Mouse (Mus musculus) hindbrain, embryonic 16.5 days (tissue): Measurements from ENCODE around the gene Gnaq. TPM values are rescaled to one million over a fixed set of nuclear protein-coding genes. Genes with fewer than 3 reads are reported as not detected.

Source experiments
- ATAC-seq: fragments of 200-750 bp; cut with Nextera tagmentation; 2 replicates; pipeline ENCODE4 v1.8.0; 2017; ENCODE audit warnings: moderate TSS enrichment, moderate library complexity
- H3K27ac ChIP-seq: fragments of 300-500 bp; sonication (generic); 2 replicates; pipeline ENCODE4 v1.5.1; 2014; ENCODE audit warnings: low read depth, mild to moderate bottlenecking, control low read depth, low read length, moderate library complexity
- H3K27me3 ChIP-seq: fragments of 300-500 bp; sonication (generic); replicated peaks from 2 replicates; pipeline ENCODE4 v1.6.1; 2014; ENCODE audit warnings: low read length; ENCODE audit not compliant: control insufficient read depth, insufficient read depth
- H3K36me3 ChIP-seq: fragments of 300-500 bp; sonication (generic); 2 replicates; pipeline ENCODE4 v1.6.1; 2014; ENCODE audit warnings: mild to moderate bottlenecking, low read length, moderate library complexity, mixed read lengths; ENCODE audit not compliant: control insufficient read depth, insufficient read depth
- H3K4me1 ChIP-seq: fragments of 300-500 bp; sonication (generic); 2 replicates; pipeline ENCODE4 v1.6.1; 2014; ENCODE audit warnings: low read depth, low read length; ENCODE audit not compliant: control insufficient read depth, insufficient read depth
- H3K4me2 ChIP-seq: fragments of 300-500 bp; sonication (generic); 2 replicates; pipeline ENCODE4 v1.6.1; 2014; ENCODE audit warnings: mild to moderate bottlenecking, low read length, control low read depth, moderate library complexity
- H3K4me3 ChIP-seq: fragments of 300-500 bp; sonication (generic); 2 replicates; pipeline ENCODE4 v1.5.1; 2014; ENCODE audit warnings: mild to moderate bottlenecking, low read length, control low read depth, moderate library complexity
- H3K9ac ChIP-seq: fragments of 300-500 bp; sonication (generic); 2 replicates; pipeline ENCODE4 v1.6.1; 2014; ENCODE audit warnings: low read depth, mild to moderate bottlenecking, control low read depth, low read length, moderate library complexity
- H3K9me3 ChIP-seq: fragments of 300-500 bp; sonication (generic); 2 replicates; pipeline ENCODE4 v1.6.1; 2014; ENCODE audit warnings: mild to moderate bottlenecking, low read length, moderate library complexity; ENCODE audit not compliant: control insufficient read depth
- WGBS: fragments of 180-500 bp; shearing (Covaris S2); extraction: QIAGEN DNeasy Blood & Tissue Kit; methylation state at CpG from one replicate; pipeline ENCODE4 v1.1.7; 2014; 5-methylcytosine and 5-hydroxymethylcytosine counted together
- polyA plus RNA-seq: library from polyadenylated mRNA; unstranded; fragments of >200 nt; fragmentation: Nextera tagmentation; extraction: Ambion mirVana; gene quantifications from 2 replicates; pipeline ENCODE4 v1.2.1, GENCODE M21; 2015

The Gnaq gene
- polyA plus RNA-seq, 1 experiment from 2014 or later, result 104 TPM

DNA sequence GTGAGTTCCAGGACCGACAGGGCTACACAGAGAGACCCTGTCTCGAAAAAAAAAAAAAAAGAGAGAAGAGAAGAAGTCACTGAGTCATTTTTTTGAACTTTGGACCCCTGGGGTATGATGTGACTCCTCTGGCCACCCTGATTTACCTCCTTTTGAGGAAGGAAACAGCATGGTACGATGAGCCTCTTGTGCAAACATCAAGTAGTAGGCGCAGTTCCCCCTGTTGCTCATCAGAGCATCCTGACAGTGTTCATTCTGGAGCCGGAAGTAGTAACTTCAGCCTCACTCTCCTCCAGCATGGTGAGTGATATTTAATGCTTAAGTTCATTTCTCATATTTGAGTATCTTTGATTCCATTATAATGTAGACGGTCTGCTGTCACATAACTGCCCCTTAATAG lies 190.4 kb downstream of the Gnaq start:
- no peaks in the 10 kb centered on the region for H3K27me3 ChIP-seq
- ATAC-seq, result no peak
- H3K36me3 ChIP-seq, result no peaks in the 10 kb centered on the region
- no peak overlapping the region for H3K4me3 ChIP-seq
- H3K9me3 ChIP-seq, result no peaks in the 10 kb centered on the region
- H3K4me2 ChIP-seq, result no peak overlapping the region
- WGBS, result 89% methylated on average over 6 of the region's 6 CpGs
- no peak overlapping the region for H3K9ac ChIP-seq
- peaks cover 15% of the 10 kb centered on the region for H3K4me1 ChIP-seq
- H3K27ac ChIP-seq, result no peak overlapping the region

GRCm38 (mm10) chr19:16324239-16324638 lies 191.6 kb downstream of the Gnaq start:
- no peak overlapping the region for H3K27ac ChIP-seq
- H3K36me3 ChIP-seq, result no peaks in the 10 kb centered on the region
- no peak for ATAC-seq
- peaks cover 24% of the 10 kb centered on the region for H3K4me1 ChIP-seq
- no peaks in the 10 kb centered on the region for H3K9me3 ChIP-seq
- H3K4me3 ChIP-seq, result no peak overlapping the region
- no peak overlapping the region for H3K9ac ChIP-seq
- H3K27me3 ChIP-seq, result no peaks in the 10 kb centered on the region
- 91% methylated on average over 3 of the region's 3 CpGs for WGBS
- no peak overlapping the region for H3K4me2 ChIP-seq

DNA sequence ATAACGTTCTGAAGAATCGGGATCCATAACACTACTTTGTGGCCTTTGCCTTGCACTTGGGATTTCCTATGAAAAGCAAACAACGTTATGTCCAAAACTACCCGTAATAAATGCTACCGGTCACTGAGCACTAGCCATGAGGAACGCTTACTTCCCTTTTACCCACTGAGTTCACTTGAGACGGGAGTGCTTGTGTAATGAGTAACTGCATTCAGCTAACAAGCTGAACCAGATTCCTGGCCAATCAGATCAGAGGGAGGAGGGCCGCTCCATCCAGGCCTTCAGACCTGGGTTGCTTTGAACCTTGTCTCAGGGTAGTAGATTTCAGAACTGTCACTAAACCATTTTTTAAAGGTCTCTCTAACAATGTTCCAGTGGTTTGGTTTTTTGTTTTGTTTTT lies 193.3 kb downstream of the Gnaq start:
- no peak for ATAC-seq
- Histone ChIP-seq H3K4me2 (no peak overlapping the region), H3K4me1 (peaks cover 24% of the 10 kb centered on the region), H3K27ac (no peak overlapping the region), H3K9me3 (no peaks in the 10 kb centered on the region), H3K9ac (no peak overlapping the region), H3K27me3 (no peaks in the 10 kb centered on the region), H3K36me3 (no peaks in the 10 kb centered on the region), H3K4me3 (no peak overlapping the region)
- WGBS, result 49% methylated on average over 8 of the region's 8 CpGs

DNA sequence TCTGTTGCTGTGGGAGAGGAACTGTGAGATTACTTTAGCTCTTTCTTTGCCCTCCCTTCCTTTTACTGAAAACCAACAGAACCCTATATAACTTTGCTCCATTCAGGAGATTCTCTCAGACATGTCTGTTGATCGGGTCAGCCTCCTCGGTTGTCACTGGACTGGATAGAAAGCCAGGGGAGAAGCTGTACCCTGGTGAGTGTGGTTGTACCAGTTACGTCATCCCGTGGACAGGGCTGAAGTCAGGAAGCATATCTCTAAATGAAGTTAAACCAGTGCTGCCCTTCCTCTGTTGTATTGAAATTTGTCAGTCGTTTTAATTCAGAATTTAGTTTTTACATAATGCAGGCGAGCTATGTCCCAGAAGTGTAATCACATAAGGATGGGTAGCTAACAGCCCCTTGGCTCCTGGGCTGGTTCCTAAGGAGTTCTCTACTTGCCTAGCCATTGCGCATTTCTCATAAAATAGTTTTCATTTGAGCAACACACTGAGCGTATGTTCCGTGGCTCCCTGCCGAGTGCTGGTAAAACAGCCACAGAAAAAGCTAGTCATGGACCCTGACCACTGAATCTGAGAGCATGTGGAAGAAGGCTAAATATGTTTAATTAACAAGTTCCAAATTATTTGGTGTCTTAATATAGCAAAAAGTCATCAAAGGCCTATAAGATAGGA lies 194.9 kb downstream of the Gnaq start:
- H3K4me3 ChIP-seq, result no peak overlapping the region
- no peaks in the 10 kb centered on the region for H3K9me3 ChIP-seq
- no peaks in the 10 kb centered on the region for H3K36me3 ChIP-seq
- no peak overlapping the region for H3K4me2 ChIP-seq
- peaks cover 24% of the 10 kb centered on the region for H3K4me1 ChIP-seq
- ATAC-seq, result peak; percentile 28
- 62% methylated on average over 10 of the region's 10 CpGs for WGBS
- H3K27ac ChIP-seq, result no peak overlapping the region
- no peaks in the 10 kb centered on the region for H3K27me3 ChIP-seq
- H3K9ac ChIP-seq, result no peak overlapping the region

DNA sequence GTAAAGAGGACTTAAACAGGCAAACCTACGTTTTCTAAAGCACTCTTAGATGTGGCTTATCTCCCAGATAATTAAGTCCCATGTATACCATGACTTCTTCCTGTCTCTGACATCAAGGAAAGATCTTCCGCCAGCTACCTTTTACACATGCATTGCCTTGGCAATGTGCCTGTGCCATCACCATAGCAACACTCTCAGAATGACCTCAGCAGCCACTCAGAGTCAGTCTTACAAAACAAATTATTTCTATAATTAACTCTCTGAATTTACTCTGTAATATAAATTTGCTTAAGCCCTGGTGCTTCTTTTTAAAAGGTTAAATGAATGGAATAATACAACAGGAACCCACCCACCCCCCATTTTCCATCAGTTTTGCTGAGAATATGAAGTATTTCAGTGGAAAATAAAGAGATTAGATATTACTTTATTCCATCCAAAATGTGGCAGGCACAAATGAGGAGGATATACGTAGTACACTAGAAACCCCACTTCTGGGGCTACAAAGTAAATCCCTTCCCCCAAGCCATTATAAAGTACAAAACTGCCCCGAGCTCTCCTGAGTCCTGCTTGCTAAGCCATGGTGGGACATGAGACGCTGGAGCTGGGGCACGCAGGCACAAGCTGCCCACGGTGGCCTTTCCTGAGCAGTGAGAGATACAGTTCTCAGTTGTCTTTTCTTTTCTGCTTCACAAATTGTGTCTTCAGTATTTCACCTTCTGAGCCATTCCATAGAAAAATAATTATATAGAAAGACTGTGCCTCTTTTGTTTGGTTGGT lies 195.6 kb downstream of the Gnaq start:
- Histone ChIP-seq H3K27me3 (no peaks in the 10 kb centered on the region), H3K9ac (no peak overlapping the region), H3K4me1 (peaks cover 24% of the 10 kb centered on the region), H3K36me3 (no peaks in the 10 kb centered on the region; the same call in 1 of the 2 replicates), H3K9me3 (no peaks in the 10 kb centered on the region), H3K27ac (no peak overlapping the region), H3K4me2 (no peak overlapping the region), H3K4me3 (no peak overlapping the region)
- peak; percentile 63 for ATAC-seq
- 29% methylated on average over 7 of the region's 7 CpGs for WGBS

DNA sequence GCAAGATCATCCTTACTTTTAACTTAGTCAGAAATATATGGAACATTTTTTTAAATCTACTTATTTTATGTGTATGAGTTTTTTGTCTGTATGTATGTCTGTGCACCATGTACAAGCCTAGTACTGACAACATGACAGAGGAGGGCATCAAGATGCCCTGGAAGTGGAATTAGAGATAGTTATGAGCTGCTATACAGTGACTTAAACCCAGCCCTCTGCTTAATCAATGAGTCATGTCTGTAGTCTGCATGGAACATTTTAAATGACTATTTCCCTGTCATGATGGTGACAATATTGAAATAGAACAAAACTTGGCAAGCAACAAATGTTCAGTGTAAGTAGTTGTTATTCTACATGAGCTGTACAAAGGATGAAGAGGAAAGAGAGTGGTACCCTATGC lies 196.4 kb downstream of the Gnaq start:
- H3K4me2 ChIP-seq, result no peak overlapping the region
- peaks cover 24% of the 10 kb centered on the region for H3K4me1 ChIP-seq
- no peak overlapping the region for H3K27ac ChIP-seq
- H3K4me3 ChIP-seq, result no peak overlapping the region
- no peaks in the 10 kb centered on the region for H3K27me3 ChIP-seq
- ATAC-seq, result no peak
- no peak overlapping the region for H3K9ac ChIP-seq
- no peaks in the 10 kb centered on the region for H3K9me3 ChIP-seq
- peaks cover under 1% of the 10 kb centered on the region; the same call in 1 of the 2 replicates for H3K36me3 ChIP-seq

DNA sequence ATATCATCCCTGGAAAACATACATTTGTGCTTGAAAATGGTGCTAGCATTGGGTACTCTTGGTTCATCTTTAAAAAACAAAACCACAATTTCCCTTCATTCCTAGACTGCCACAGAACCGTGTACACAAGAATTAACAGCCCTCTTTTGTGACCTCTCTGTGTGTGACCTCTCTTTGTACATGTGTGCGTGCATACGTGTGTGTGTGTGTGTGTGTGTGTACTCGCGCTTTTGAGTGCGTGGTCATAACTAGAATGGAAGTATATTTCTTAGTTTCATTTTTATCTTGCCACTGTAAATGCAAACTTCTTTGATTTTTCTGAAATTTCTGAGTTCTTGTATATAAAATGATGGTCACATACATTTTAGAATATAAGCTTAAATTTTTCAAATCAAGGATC lies 197.0 kb downstream of the Gnaq start:
- Histone ChIP-seq H3K36me3 (peaks cover 3% of the 10 kb centered on the region; the same call in 1 of the 2 replicates), H3K9ac (no peak overlapping the region), H3K4me2 (no peak overlapping the region), H3K4me1 (peaks cover 24% of the 10 kb centered on the region), H3K27me3 (no peaks in the 10 kb centered on the region), H3K4me3 (no peak overlapping the region), H3K27ac (no peak overlapping the region), H3K9me3 (no peaks in the 10 kb centered on the region)
- ATAC-seq, result no peak
- WGBS, result 89% methylated on average over 6 of the region's 6 CpGs

DNA sequence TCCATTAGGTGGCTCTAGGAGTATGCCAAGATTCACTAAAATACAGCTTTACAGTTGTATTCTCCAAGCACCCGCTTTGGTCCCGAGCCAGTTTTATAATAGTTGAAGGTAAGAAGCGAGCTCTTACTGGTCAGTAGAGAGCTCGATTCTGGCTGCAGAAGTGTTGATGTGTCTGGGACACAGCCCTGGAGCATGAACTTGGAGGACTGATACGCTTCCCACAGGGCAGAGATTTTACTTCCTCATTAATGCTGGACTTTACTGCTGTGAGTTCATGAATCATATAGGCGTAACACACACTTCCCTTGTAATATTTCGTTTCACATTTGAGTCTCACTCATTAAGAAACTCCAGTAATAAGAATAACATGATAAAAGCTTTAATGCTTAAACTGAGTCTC lies 197.5 kb downstream of the Gnaq start:
- Histone ChIP-seq H3K27ac (no peak overlapping the region), H3K4me1 (peaks cover 24% of the 10 kb centered on the region), H3K36me3 (peaks cover 3% of the 10 kb centered on the region; the same call in 1 of the 2 replicates), H3K27me3 (no peaks in the 10 kb centered on the region), H3K4me2 (no peak overlapping the region), H3K4me3 (no peak overlapping the region), H3K9ac (no peak overlapping the region), H3K9me3 (no peaks in the 10 kb centered on the region)
- no peak for ATAC-seq
- 85% methylated on average over 7 of the region's 7 CpGs for WGBS

GRCm38 (mm10) chr19:16331047-16331446 lies 198.4 kb downstream of the Gnaq start:
- no peak overlapping the region for H3K4me2 ChIP-seq
- peaks cover 3% of the 10 kb centered on the region; the same call in 1 of the 2 replicates for H3K36me3 ChIP-seq
- no peaks in the 10 kb centered on the region for H3K27me3 ChIP-seq
- ATAC-seq, result no peak
- H3K4me1 ChIP-seq, result peaks cover 19% of the 10 kb centered on the region
- no peak overlapping the region for H3K4me3 ChIP-seq
- H3K9ac ChIP-seq, result no peak overlapping the region
- H3K9me3 ChIP-seq, result no peaks in the 10 kb centered on the region
- 93% methylated on average over 6 of the region's 6 CpGs for WGBS
- H3K27ac ChIP-seq, result no peak overlapping the region
